Mouse (Mus musculus) myocyte (in vitro differentiated cells): Measurements from ENCODE around the gene Arhgef7.

Experiments
- E2F4 ChIP-seq: IDR thresholded peaks from one replicate; pipeline ENCODE4 v1.6.1; 2011; ENCODE audit warnings: mild to moderate bottlenecking, control low read depth, moderate library complexity; ENCODE audit not compliant: insufficient read depth
- MAX ChIP-seq: IDR thresholded peaks from one replicate; pipeline ENCODE4 v1.6.1; 2011; ENCODE audit warnings: low read depth, mild to moderate bottlenecking, control low read depth
- MYOD1 ChIP-seq, 3 experiments: IDR thresholded peaks; one replicate each; pipeline ENCODE4 v1.6.1; 2011; ENCODE audit warnings: control low read depth in 2 of 3, low read depth in 2 of 3, mild to moderate bottlenecking in 2 of 3, moderate library complexity in 1 of 3; ENCODE audit not compliant: insufficient read length in 2 of 3, control insufficient read depth in 1 of 3
- MYOG ChIP-seq, 3 experiments: IDR thresholded peaks; one replicate each; pipeline ENCODE4 v1.6.1; 2011; ENCODE audit warnings: control low read depth in 2 of 3, low read depth in 2 of 3, mild to moderate bottlenecking in 2 of 3; ENCODE audit not compliant: insufficient read length in 2 of 3, control insufficient read depth in 1 of 3, insufficient read depth in 1 of 3
- POLR2A ChIP-seq: IDR thresholded peaks from one replicate; pipeline ENCODE4 v1.6.1; 2011; ENCODE audit warnings: low read depth, mild to moderate bottlenecking, control low read depth, moderate library complexity; ENCODE audit not compliant: insufficient read length
- POLR2AphosphoS2 ChIP-seq: IDR thresholded peaks from one replicate; pipeline ENCODE4 v1.6.1; 2011; ENCODE audit warnings: low read depth, control low read depth; ENCODE audit not compliant: insufficient read length
- SRF ChIP-seq: IDR thresholded peaks from one replicate; pipeline ENCODE4 v1.6.1; 2011; ENCODE audit warnings: low read depth; ENCODE audit not compliant: control insufficient read depth, insufficient read length
- TCF12 ChIP-seq: IDR thresholded peaks from one replicate; pipeline ENCODE4 v1.6.1; 2011; ENCODE audit warnings: mild to moderate bottlenecking, control low read depth; ENCODE audit not compliant: poor library complexity, insufficient read depth, severe bottlenecking
- USF1 ChIP-seq: IDR thresholded peaks from one replicate; pipeline ENCODE4 v1.6.1; 2011; ENCODE audit warnings: low read depth, mild to moderate bottlenecking, control low read depth, moderate library complexity

GRCm38 (mm10) chr8:11798480-11798867 is 71.0 kb downstream of the Arhgef7 start:
- TF ChIP-seq POLR2A (no peak), USF1 (no peak), MYOD1 (IDR thresholded peaks at IDR 0.05; ENCODE audit: control insufficient read depth in 1 of 3, insufficient read length in 2 of 3, low read depth in 2 of 3) (no peak), TCF12 (no peak), MAX (no peak), E2F4 (no peak), MYOG (IDR thresholded peaks at IDR 0.05; ENCODE audit: control insufficient read depth in 1 of 3, insufficient read depth in 1 of 3, insufficient read length in 2 of 3, low read depth in 2 of 3) (no peak), SRF (no peak), POLR2AphosphoS2 (no peak)
